Mouse (Mus musculus): Measurements from ENCODE around the gene Ttll10.

DNA sequence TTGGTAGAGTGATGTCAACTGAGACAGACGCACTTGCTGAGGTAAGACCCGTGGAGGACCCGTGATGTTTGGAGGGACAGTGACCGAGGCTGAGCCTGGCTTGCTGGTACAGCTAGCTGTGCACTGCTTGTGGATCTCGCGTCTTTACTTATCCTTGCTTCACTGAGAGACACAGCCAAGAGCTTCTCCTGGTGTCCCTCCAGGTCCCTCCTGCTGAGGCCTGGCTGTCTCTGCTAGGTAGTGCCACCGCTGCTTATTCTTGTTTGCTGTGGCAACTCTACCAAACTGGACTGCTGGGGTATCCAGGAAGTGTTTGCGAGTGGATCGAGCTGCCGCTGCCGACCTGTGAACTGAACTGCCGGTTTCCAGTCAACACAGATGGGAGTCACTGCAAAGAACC lies 39.4 kb downstream of the Ttll10 start:
- TF ChIP-seq CTCF (IDR thresholded peaks at IDR 0.05; ENCODE audit: borderline replicate concordance, control insufficient read depth, extremely low read depth, insufficient read depth, low read length, poor library complexity) (no peak), POLR2A (IDR thresholded peaks at IDR 0.05; ENCODE audit: control insufficient read depth, extremely low read depth, insufficient read depth, low read length, poor library complexity) (no peak)

All from thymus, adult 2 months (tissue).